Mouse (Mus musculus) megakaryocyte, embryonic 14.5 days (primary cell): ENCODE data around the gene Entpd2. TPM values are rescaled to one million over a fixed set of nuclear protein-coding genes. Genes with fewer than 3 reads are reported as not detected.
A peak's percentile ranks its signal among the peaks of the same experiment; 100 is the strongest.

Source experiments
- H3K27me3 ChIP-seq: replicated peaks from 2 replicates; pipeline ENCODE3; 2012; ENCODE audit warnings: inconsistent platforms
- H3K36me3 ChIP-seq: replicated peaks from 2 replicates; pipeline ENCODE3; 2012; ENCODE audit warnings: low read length, inconsistent platforms, mixed read lengths
- H3K4me1 ChIP-seq: 2 replicates; pipeline ENCODE4 v1.6.1; 2012; ENCODE audit warnings: inconsistent platforms
- H3K4me3 ChIP-seq: replicated peaks from 2 replicates; pipeline ENCODE3; 2012; ENCODE audit warnings: moderate library complexity, mild to moderate bottlenecking, inconsistent platforms
- H3K9me3 ChIP-seq: 2 replicates; pipeline ENCODE4 v1.6.1; 2012; ENCODE audit warnings: inconsistent platforms
- FLI1 ChIP-seq: IDR thresholded peaks from 2 replicates; pipeline ENCODE4 v1.6.1; 2012; ENCODE audit warnings: low read length, inconsistent platforms, mixed read lengths
- GATA1 ChIP-seq: IDR thresholded peaks from 3 replicates; pipeline ENCODE4 v1.6.1; 2012; ENCODE audit warnings: mixed read lengths, low read length, inconsistent platforms, borderline replicate concordance
- polyA plus RNA-seq: library from polyadenylated mRNA; stranded (reverse); fragments of >175 nt; gene quantifications from 2 replicates; pipeline ENCODE4 v1.2.3, GENCODE M21; 2012; ENCODE audit warnings: low replicate concordance; ENCODE audit not compliant: insufficient read depth

Gene Entpd2
- polyA plus RNA-seq, 1 experiment = not detected

DNA sequence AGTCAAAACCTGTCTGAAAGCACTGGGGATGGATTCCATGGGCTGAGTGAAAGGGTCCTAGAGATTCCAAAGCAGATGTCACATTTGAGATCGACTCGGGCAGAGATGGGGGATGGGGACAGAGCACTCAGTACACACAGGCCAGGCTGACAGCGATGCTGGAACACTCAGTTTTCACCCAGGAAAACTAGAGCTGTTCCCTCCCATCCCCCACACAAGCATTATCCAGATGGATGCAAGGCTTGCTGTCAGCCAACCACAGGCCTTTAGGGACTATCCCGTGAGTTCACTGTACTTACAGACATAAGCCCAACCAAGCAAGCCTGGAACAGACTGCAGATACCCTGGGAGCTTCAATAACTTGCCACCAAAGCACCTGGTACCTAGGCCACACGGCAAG, 4.4 kb upstream of the Entpd2 start:
- TF ChIP-seq GATA1 (no peak), FLI1 (no peak)
- Histone ChIP-seq H3K27me3 (peaks cover 59% of the 10 kb centered on the region), H3K36me3 (no peaks in the 10 kb centered on the region), H3K4me3 (no peak overlapping the region), H3K9me3 (no peaks in the 10 kb centered on the region), H3K4me1 (peaks cover 20% of the 10 kb centered on the region)

DNA sequence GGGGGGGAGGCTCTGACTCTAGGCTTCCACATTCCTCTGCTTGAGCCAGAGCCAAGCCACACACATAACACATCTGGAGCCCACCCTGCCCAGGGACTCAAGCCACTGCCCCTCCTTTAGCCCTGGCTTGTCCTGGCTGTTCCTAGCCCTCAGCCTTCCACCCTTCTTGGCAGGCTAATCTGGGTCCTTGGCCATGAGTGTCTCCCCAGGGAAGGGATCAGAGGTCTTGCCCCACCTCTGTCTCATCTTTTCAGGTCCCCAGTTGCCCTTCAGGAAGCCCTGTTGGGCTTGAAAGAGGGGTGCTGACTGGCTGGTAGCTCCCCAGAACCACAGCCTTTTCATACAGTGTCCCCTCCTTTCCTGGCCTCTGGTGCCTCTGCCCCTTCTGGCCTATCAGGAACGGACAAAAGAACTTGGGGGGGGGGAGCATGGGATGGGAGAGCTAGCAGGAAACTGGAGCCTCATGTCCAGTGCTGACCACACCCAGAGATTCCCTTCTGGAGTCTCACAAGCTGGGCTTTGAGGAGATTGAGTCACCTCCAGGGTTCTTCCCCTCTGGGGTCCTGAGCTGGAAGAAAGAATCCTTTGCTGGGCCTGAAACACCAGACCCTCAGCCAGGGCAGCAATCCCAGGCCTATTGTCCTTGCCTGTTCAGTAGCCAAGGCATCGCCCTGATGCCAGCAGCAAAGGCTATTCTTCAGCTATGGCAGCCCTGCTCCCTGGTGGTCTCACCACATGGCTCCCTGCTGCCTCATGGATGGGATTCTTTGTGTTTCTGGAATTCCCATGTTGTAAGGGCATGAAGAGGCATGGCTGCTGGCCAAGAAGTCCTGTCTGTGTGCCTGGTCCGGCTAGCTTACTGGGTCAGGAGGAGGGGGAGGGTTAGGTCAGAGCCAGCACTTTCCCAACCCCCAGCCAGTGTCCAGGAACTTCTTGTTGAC, 1.1 kb upstream of the Entpd2 start:
- H3K4me3 ChIP-seq = no peak overlapping the region
- peaks cover 80% of the 10 kb centered on the region for H3K27me3 ChIP-seq
- TF ChIP-seq FLI1 (no peak), GATA1 (no peak)
- H3K4me1 ChIP-seq = peaks cover 28% of the 10 kb centered on the region
- H3K36me3 ChIP-seq = no peaks in the 10 kb centered on the region
- no peaks in the 10 kb centered on the region for H3K9me3 ChIP-seq

- TF ChIP-seq GATA1 = no peak
- TF ChIP-seq FLI1 = no peak
- Histone ChIP-seq H3K36me3 (no peaks in the 10 kb centered on the region), H3K4me1 (peaks cover 36% of the 10 kb centered on the region), H3K4me3 (no peak overlapping the region), H3K27me3 (peaks cover 93% of the 10 kb centered on the region), H3K9me3 (no peaks in the 10 kb centered on the region)
Observed at GRCm38 (mm10) chr2:25396597-25396983, 916 bp downstream of the Entpd2 start.

DNA sequence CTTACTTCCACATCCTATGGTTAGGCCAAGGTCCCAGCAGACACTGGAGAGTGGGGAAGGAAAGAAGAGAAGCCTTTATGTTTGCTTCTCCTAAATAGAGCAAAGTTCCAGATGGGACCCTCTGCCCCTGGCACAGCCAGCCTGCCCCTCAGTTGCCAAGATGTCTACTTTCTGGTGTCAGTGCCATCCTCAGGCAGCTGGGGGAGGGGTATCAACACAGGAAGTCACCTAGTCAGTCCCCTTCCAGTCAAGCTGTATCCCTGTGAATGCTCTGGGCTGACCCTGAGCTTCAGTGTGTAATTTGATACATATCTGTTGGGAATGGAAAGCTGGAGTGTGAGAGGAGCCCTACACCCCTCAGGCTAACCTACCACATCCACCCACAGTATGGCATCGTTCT, 1.3 kb downstream of the Entpd2 start:
- Histone ChIP-seq H3K4me1 (peaks cover 36% of the 10 kb centered on the region), H3K27me3 (peaks cover 93% of the 10 kb centered on the region), H3K9me3 (no peaks in the 10 kb centered on the region), H3K36me3 (no peaks in the 10 kb centered on the region), H3K4me3 (no peak overlapping the region)
- no peak for TF ChIP-seq FLI1
- no peak for TF ChIP-seq GATA1

GRCm38 (mm10) chr2:25398065-25398464, 2.4 kb downstream of the Entpd2 start:
- no peak overlapping the region for H3K4me3 ChIP-seq
- TF ChIP-seq GATA1 = no peak
- TF ChIP-seq FLI1 = no peak
- peaks cover 94% of the 10 kb centered on the region for H3K27me3 ChIP-seq
- H3K4me1 ChIP-seq = peaks cover 46% of the 10 kb centered on the region
- H3K36me3 ChIP-seq = no peaks in the 10 kb centered on the region
- no peaks in the 10 kb centered on the region for H3K9me3 ChIP-seq

GRCm38 (mm10) chr2:25399051-25399450, 3.4 kb downstream of the Entpd2 start, which contains the start of gene Npdc1:
Gene Npdc1, plus strand, starts transcription at chr2:25399351.
- Histone ChIP-seq H3K4me1 (peaks cover 49% of the 10 kb centered on the region), H3K27me3 (peaks cover 99% of the 10 kb centered on the region), H3K4me3 (no peak within 1 kb of the TSS), H3K9me3 (no peaks in the 10 kb centered on the region), H3K36me3 (no peaks in the 10 kb centered on the region)
- no peak for TF ChIP-seq GATA1
- no peak for TF ChIP-seq FLI1

- Histone ChIP-seq H3K4me1 (peaks cover 38% of the 10 kb centered on the region), H3K27me3 (peaks cover 98% of the 10 kb centered on the region), H3K9me3 (no peaks in the 10 kb centered on the region), H3K36me3 (no peaks in the 10 kb centered on the region), H3K4me3 (no peak overlapping the region)
- TF ChIP-seq GATA1 (no peak), FLI1 (no peak)
Observed at GRCm38 (mm10) chr2:25400291-25400690, 4.6 kb downstream of the Entpd2 start.

DNA sequence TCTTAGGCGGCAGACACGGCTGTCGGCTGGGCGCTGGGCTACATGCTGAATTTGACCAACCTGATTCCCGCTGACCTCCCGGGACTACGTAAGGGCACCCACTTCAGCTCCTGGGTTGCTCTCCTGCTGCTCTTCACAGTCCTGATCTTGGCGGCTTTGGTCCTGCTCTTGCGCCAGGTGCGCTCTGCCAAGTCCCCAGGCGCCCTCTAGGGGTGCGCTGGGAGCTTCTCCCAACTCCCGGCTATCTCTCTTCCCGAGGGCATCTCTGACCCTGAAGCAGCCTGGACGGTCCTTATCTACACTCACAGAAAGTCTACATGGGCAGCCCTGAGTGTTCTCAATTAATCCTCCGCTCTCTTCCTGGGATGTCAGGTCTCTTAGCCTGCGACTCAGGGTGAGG, 5.1 kb downstream of the Entpd2 start:
- Histone ChIP-seq H3K9me3 (no peaks in the 10 kb centered on the region), H3K4me1 (peaks cover 34% of the 10 kb centered on the region), H3K4me3 (peak overlapping the region; percentile 69), H3K27me3 (peaks cover 98% of the 10 kb centered on the region), H3K36me3 (no peaks in the 10 kb centered on the region)
- TF ChIP-seq FLI1 (no peak), GATA1 (no peak)

- no peak for TF ChIP-seq FLI1
- TF ChIP-seq GATA1 = no peak
- H3K4me3 ChIP-seq = peak overlapping the region; percentile 81
Observed at GRCm38 (mm10) chr2:25402377-25402971, 6.8 kb downstream of the Entpd2 start.

More at GRCm38 (mm10) chr2:25402377-25402971, 6.8 kb downstream of the Entpd2 start:
- no peaks in the 10 kb centered on the region for H3K36me3 ChIP-seq
- H3K9me3 ChIP-seq = no peaks in the 10 kb centered on the region
- peaks cover 21% of the 10 kb centered on the region for H3K4me1 ChIP-seq
- peaks cover 97% of the 10 kb centered on the region for H3K27me3 ChIP-seq
